Mouse (Mus musculus): ENCODE measurements around the gene Kcnh2. TPM values are rescaled to one million over a fixed set of nuclear protein-coding genes. Genes with fewer than 3 reads are reported as not detected.
A peak's percentile ranks its signal among the peaks of the same experiment; 100 is the strongest.
"Not testable (repeated sequence)": the region's sequence is repeated elsewhere in the genome, so short reads cannot be mapped to it uniquely, and the experiment has no call there.

The Kcnh2 gene
- 0.53 TPM in 1 of 3 replicates, not detected in the others for total RNA-seq (2017)

DNA sequence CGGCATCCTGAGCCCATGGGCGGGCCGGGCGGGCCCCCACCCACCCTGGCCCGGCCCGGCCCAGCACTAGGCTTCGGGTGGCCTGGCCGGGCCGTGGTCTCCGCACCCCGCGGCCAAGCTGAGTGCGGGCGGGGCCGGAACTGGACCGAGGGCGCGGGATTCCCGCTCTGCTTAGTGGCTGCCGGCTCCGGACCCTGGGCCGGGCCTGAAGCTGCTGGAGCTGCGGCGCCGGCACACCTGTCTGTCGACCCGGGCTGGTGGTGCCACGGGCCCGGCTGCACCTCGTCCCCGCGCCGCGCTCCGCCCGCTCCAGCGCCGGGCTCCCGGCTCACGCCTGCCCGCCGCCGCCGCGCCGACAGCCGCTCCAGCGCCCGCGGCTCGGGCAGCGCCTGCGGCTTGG, at the start of gene Kcnh2:
Kcnh2 (minus strand) TSS at position 327 of the 400 bp plus-strand sequence.
- no peak for ATAC-seq (replicated peaks; ENCODE audit: insufficient number of reproducible peaks, low FRiP score, low TSS enrichment, poor library complexity, severe bottlenecking)

DNA sequence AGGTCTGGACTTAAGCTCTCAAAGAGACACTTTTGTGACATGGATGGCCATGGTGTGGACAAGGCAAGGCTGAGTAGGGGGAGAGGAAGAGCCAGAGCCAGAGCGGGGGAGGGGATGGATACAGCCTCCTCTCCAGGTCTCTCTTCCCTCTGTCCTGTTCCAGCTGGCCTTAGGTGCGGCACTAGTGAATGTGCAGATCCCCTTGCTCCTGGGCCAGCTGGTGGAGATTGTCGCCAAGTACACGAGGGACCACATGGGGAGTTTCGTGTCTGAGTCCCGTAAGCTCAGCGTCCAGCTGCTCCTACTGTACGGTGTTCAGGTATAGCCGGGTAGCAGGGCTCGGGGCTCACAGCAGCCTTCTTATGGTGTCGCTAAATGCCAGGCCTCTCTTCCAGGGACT, 49.0 kb upstream of the Kcnh2 start:
- ATAC-seq (replicated peaks; ENCODE audit: insufficient number of reproducible peaks, low FRiP score, low TSS enrichment, poor library complexity, severe bottlenecking): no peak

DNA sequence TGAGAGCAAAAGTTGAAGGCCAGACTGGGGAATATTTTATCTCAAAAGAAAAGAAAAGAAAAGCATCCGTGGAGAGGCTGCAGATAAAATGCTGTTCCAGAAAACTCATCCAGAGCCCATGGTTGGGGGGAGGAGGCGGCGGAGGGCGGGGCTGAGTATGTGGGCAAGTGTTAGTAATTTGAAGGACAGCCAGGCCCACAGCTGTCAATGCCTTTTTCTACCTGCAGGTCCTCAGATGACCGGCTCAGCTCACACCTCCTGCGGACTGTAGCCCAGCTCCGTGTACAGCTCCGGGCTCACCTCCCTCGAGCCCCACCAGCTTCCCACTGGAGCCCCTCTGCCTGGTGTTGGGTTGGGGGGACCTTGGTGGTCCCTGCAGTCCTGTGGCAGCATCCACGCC, 48.3 kb upstream of the Kcnh2 start:
- no peak for ATAC-seq (replicated peaks; ENCODE audit: insufficient number of reproducible peaks, low FRiP score, low TSS enrichment, poor library complexity, severe bottlenecking)

DNA sequence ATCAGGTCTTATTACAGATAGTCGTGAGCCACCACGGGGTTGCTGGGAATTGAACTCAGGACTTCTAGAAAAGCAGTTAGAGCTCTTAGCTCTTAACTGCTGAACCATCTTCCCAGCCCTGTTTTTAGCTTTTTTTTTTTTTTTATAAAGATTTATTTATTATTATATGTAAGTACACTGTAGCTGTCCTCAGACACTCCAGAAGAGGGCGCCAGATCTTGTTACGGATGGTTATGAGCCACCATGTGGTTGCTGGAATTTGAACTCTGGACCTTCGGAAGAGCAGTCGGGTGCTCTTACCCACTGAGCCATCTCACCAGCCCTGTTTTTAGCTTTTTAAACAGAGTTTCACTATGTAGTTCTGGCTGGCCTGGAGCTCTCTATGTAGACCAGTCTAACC, 44.9 kb upstream of the Kcnh2 start:
- ATAC-seq (replicated peaks; ENCODE audit: insufficient number of reproducible peaks, low FRiP score, low TSS enrichment, poor library complexity, severe bottlenecking): not testable (repeated sequence)

DNA sequence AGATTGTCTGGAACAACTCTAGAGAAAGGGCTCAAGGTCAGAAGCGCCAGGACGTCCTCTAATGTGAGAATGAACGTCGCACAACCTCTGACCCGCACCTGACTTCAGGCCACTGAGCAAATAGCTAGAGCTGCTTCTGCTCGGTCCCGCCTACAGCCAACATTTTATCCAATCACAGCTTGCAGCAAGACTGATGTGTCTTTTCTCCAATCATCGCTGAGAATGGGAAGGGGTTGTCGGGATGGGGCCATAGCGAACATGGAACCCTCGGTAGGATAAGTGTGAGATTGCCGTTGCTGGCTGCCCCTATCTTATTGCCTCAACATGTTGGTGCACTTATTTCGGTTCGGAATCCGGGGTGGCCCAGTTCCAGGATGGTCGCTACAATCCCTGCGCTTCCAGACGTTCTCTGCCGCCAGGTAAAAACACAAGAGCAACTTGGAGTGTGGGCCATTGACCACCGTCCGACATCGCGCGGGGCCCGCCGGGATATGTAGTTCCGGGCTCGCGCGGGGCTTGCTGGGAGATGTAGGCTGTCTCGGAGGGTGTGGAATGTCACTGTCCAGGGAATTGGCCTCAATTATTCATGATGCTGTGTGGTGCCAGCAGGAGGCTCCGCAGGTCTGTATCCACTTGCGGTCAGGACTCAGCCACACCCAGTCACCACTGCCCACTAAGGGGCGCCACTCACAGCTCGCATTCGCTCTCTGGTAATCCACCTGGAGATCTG, 42.9 kb upstream of the Kcnh2 start:
- ATAC-seq (replicated peaks; ENCODE audit: insufficient number of reproducible peaks, low FRiP score, low TSS enrichment, poor library complexity, severe bottlenecking): peak; percentile 86

DNA sequence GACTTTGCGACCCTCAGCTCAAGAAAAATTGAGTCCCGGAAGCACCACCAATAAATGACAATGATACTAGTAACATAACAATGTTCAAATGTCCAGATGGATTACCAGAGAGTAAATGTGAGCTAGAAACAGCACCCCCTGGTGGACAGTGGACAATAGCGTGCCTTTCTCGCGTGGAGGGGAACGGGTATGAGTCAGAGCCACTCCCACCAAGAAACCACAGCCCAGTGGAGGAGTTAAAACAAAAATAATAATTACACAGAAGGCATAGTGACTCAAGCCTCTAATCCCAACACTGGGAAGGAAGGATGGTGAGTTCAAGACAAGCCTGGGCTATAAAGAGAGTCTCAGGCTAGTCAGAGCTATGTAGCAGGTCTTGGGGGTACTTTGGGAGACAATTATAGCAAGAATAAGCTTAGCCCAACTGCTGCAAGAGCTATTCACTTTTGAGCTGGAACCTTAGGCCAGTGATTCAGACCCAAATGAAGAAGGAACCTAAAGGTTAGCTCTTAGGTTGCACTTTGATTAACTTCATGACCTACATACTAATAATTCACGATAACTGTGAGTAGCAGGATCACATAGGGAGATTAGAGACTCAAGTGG, 42.1 kb upstream of the Kcnh2 start, which contains the start of gene Abcb8:
Abcb8 (plus strand) TSS at position 272 of the 606 bp plus-strand sequence.
- peak; percentile 60 for ATAC-seq (replicated peaks; ENCODE audit: insufficient number of reproducible peaks, low FRiP score, low TSS enrichment, poor library complexity, severe bottlenecking)

DNA sequence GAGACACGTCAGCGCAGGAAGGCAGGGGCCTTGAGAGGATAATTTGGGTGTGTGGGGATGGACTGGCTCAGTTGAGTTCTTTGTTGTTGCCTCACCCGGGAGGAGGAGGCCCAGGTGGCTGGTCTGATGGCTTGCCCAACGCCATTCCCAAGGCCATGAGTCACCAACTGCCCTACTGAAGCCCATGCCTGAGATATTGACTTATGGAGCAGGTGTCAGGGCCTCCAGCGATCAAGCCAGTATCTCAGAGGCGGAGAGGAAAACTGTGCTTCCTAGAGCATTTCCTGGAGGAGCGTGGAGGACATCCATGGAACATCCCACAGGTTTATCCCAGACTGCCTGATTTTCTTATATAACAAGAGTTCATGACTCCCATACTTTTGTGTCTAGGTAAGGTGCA, 41.3 kb upstream of the Kcnh2 start:
- no peak for ATAC-seq (replicated peaks; ENCODE audit: insufficient number of reproducible peaks, low FRiP score, low TSS enrichment, poor library complexity, severe bottlenecking)

DNA sequence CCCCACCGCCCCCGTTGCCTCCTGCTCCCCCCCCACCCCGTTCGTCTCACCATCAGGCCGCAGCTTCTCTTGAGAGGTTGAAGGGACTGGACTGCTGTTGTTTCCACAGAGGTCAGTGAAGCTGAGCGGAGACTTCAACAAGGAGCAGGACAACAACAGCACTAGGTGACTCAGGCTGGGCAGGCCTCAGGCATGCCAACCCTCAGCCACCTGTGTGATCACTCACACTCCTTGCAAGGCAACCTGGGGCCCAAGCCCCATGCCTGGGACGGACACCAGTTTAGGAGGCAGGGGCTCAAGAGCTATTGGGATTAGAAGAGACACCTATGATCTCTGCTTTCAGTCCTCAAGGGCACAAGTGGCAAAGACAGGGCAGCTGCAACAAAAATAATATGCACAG, 40.5 kb upstream of the Kcnh2 start, which contains the start of gene Atg9b:
Atg9b (minus strand) TSS at position 280 of the 400 bp plus-strand sequence.
- ATAC-seq (replicated peaks; ENCODE audit: insufficient number of reproducible peaks, low FRiP score, low TSS enrichment, poor library complexity, severe bottlenecking): no peak

DNA sequence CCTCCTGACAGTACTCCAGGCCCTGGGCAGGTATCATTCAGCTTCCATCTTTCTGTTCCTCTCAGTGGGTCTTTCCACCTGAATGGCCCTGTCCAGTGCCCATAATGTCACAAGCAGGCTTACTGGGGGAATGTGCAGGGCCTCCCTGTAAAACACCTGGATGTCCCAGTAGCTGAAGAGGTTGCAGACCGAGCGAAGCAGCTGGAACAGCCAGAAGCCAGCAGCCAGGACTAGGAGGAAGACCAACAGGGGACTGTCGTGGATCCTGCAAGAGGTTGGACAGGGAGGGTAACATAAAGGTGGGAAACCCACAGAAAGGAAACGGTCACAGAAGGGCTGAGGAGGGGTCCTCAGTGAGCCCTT, 38.2 kb upstream of the Kcnh2 start:
- ATAC-seq (replicated peaks; ENCODE audit: insufficient number of reproducible peaks, low FRiP score, low TSS enrichment, poor library complexity, severe bottlenecking): no peak

DNA sequence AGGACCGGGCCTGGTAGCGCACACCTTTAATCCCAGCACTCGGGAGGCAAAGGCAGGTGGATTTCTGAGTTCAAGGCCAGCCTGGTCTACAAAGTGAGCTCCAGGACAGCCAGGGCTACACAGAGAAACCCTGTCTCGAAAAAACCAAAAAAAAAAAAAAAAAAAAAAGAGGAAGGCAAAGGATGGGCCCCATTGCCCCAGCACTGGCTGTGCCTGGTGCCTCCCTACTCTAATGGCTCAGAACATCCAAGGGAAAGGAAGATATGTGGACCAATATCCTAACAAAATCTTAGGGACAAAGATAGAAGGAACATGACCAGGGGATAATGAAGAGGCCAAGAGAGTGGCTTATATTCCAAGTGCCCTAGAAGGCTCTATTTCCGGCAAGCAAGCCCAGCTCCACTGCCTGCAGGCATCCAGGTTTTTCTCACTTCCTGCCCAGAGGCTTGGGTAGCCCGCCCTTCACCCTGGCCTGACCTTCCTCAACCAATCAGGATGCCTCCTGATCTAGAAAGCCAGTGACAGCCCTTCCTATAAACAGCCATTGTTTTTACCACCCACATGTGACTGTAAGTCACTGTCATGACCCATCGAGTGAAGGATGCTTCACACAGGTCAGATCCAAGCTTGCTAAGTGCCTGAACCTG, 37.7 kb upstream of the Kcnh2 start:
- ATAC-seq (replicated peaks; ENCODE audit: insufficient number of reproducible peaks, low FRiP score, low TSS enrichment, poor library complexity, severe bottlenecking): peak; percentile 53

DNA sequence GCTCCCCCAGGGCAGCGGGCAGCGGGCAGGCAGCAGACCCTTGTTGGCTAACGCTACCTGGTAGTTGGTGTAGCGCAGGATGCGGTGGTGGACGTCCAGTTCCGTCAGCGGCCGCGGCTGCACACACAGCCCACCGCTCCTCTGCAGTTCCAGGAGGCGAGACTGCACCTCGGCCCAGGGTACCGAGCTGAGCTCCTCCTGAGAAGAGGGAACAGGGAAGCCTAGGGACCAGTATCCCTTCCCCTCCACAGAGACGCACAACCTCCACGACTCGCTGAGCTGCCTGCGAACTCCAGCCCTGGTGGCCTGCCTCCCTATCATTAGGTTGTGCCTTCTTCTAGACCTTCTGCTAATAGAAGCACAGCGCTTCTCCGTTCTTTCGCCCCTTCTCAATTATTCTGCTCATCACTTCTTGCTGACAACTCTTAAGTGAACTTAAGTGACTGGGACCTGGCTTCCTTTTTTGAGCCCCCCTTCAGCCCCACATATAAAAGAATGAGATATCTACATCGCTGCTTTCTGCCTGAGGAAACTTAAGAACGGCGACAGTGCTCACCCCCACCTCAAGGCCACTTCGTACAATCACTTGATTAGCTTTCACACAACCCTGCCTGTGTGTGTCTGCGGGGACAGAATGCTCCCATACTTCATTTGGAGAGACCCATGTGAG, 37.0 kb upstream of the Kcnh2 start:
- no peak for ATAC-seq (replicated peaks; ENCODE audit: insufficient number of reproducible peaks, low FRiP score, low TSS enrichment, poor library complexity, severe bottlenecking)

DNA sequence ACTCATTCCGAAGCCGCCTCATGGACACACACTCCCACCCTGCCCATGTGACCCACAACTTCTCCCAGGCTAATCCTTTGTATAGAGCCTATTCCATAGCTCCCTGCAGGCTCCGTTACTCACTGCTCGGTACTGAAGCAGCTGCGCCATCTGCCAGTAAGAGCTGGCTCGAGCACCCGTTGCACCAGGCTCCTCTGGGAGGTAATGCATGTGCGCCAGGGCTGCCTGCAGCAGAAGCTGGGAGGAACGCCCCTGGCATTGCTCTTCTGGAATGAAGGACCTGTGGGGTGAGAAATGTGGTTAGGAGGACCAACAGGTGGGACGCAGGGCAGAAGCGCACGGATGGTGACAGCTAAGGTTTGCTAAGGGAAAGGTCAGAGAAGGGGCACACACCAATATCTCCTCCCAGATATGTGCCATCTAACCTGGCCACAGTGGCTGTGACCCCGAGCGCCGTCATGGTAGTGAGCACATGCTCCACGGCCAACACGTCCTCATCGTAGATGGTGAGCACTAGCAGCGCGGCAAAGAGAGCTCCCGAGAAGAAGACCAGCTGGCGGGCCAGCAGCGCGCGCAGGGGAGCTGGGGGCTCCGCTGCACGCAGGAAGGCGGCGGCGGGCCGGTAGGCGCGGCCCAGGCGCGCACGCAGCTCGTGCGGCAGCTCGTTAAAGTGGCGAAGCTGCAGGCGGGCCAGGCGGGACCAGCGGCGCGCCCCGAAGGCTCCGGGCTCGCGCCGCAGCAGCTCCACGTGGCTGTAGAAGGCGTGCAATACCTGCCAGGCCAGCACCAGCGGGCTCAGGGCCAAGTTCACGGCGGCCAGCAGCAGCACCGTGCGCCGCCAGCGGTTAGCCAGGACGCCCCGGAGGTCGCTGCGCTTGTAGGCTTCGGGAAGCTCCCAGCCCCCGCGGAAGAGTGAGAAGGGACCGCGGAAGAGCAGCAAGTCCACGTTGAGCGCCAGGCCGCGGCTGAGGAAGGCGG, 36.1 kb upstream of the Kcnh2 start:
- no peak for ATAC-seq (replicated peaks; ENCODE audit: insufficient number of reproducible peaks, low FRiP score, low TSS enrichment, poor library complexity, severe bottlenecking)

DNA sequence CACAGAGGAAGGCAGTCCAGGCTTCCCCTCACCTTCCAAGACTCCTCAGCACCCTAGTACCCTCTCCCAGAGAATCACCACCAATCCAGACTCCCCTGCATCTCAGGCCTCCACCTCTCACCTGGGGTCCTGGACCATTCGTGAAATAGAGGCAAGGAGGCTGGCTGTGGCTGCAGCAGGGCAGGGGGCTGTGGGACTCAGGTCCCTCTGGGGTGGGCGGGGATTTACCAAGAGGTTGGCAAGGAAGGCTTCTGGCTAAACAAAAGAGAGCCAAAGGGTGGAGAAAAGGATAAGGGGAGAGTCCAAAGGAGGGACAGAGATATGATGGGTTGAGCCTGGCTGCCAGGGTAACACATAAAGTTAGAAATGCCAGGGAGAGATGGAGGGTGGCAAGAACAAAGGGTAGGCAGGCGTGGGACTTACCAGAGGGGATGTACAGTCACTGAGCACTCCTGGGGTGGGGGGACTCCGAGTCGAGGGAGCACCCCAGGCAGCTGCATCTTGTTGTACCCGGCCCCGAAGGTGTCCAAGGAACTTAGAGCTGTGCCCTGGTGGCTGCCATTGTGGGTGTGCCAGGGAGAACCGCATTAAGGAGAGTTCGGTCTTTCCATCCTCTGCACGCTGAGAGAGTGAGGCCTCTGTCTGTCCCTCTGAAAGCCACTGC, 34.6 kb upstream of the Kcnh2 start:
- no peak for ATAC-seq (replicated peaks; ENCODE audit: insufficient number of reproducible peaks, low FRiP score, low TSS enrichment, poor library complexity, severe bottlenecking)

DNA sequence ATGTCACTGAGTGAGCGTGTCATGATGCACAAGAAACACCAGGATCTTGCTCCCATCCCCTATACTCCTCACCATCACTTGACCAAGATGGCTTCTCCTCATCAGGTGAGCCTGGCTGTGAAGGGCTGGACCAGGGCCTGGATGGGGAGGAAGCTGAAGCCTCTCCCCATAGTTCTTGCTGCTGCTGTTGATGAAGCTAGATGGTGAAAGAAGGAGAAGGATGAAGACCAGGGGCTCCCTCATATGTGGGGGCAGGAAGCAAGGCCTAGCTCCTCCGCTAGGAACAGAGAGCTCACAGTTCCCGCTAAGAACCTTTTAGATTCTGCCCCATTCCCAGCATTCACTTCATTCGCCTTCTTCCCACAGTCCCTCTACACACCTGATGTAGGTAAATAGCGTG, 34.0 kb upstream of the Kcnh2 start:
- ATAC-seq (replicated peaks; ENCODE audit: insufficient number of reproducible peaks, low FRiP score, low TSS enrichment, poor library complexity, severe bottlenecking): no peak

DNA sequence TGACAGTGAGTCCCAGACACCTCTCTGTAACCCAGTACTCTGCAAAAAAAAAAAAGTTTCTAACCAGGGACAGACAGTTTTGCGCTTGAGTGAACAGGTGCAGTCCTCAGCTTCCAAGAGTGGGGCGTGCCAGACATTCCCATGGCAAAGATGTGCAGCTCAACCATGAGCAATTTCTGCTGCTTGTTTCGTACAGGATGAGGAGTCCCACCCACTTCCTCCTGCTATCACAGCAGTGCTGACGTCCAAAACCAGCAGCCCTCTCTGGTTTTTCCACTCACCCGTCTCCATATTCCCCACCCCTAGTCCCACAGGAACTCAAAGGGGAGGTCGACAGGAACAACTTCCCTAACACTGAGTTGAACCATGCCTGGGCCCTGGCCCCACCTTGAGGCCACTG, 33.0 kb upstream of the Kcnh2 start:
- no peak for ATAC-seq (replicated peaks; ENCODE audit: insufficient number of reproducible peaks, low FRiP score, low TSS enrichment, poor library complexity, severe bottlenecking)

DNA sequence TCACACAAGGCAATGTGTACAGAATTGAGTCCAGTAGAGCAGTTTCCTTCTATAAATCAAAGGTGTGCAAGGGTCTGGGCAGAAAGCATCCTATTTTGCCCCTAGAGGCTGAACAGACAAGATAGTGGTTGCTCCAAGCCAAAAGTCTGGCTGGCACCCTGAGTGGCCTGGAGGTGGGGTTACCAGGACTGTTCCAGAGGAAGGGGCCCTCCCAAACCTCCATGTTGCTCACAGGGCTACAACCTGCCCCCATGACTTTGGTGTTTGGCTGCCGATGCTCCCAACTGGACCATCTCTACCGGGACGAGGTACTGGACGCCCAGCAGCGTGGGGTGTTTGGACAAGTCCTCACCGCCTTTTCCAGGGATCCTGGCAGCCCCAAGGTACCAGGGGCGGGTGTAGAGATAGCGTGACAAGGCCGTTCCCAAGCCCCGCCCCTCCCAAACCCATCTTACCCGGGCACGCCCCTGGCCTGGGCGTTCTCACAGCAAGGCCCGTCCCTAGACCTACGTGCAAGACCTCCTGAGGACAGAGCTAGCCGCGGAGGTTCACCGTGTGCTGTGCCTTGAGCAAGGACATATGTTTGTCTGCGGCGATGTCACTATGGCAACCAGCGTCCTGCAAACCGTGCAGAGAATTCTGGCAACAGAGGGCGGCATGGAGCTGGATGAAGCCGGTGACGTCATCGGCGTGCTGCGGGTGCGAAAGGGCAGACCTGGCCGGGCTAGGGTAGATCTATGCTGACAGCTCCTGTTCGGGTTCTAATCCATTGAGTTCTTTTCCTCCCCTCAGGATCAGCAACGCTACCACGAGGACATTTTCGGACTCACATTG, 31.8 kb upstream of the Kcnh2 start:
- peak; percentile 71 for ATAC-seq (replicated peaks; ENCODE audit: insufficient number of reproducible peaks, low FRiP score, low TSS enrichment, poor library complexity, severe bottlenecking)

DNA sequence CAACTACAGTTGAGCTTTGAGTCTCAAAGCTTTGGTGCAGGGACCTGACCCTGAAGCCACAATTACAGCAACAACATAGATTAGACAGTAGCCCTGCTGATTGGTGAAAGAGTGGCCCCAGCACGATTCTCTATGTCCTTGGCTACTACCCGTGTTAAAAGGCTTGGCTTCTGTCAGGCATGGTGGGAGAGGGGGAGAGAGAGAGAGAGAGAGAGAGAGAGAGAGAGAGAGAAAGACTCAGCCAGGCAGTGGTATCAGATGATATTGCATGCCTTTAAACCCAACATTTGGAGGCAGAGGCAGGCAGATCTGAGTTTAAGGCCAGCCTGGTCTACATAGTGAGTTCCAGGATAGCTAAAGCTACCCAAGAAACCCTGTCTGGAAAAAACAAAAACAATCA, 30.6 kb upstream of the Kcnh2 start:
- no peak for ATAC-seq (replicated peaks; ENCODE audit: insufficient number of reproducible peaks, low FRiP score, low TSS enrichment, poor library complexity, severe bottlenecking)

All from monocyte, adult 5-6 weeks (primary cell).